Mouse (Mus musculus): Measurements from ENCODE around the gene Hykk. TPM values are rescaled to one million over a fixed set of nuclear protein-coding genes. Genes with fewer than 3 reads are reported as not detected.

Gene Hykk
- under 1 TPM; 0.64 to 0.86 TPM for total RNA-seq (2021)
- long read RNA-seq, experiment 1 = 0 reads
- long read RNA-seq, experiment 2 = 0 reads

DNA sequence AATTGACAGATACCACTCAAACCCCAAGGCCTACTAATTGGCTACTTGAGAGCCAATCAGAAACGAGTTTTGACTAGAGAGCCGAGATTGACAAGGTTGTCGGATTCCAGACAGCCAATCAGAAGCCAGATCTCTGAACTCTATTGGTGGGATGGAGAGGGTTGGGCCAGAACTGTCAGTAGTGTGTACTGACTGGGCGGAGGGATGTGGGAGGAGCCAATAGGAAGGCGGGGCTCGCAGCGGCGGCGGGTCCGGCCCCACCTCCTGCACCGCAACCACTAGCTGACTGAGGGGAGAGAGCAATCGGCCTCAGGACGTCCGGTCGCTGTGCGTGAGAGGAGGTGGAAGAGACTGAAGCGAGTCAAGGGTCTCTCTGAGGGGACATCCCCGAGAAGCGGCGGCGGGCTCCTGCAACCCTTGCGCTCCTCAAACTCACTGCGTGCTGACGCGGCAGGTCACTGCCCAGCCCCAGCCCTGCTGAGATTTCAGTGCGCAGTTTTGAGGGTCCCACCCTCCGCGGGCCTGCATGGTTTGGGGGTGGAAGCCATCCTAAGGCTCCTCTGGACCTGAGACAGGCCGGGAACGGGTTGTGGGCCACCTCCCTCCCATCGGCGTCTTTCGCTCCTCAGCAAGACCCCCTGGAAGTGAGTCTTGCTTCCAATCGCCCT is at the start of gene Hykk:
TSS of gene Hykk (plus strand) at position 274 of the 668 bp plus-strand sequence.
- peak; percentile 93 for DNase-seq
- Histone ChIP-seq H3K4me3 (peak within 1 kb of the TSS; percentile 89), H3K27ac (peak within 1 kb of the TSS; percentile 81)
- intact Hi-C loops (cut with DNase I) = loop anchor here (2.0 kb wide), 1 partner anchor 34 kb away; the partner anchor contains the start of genes AY074887 and Psma4
- TF ChIP-seq CTCF (IDR thresholded peaks at IDR 0.05) = no peak

GRCm38 (mm10) chr9:54878759-54879158 is 38.3 kb upstream of the Hykk start:
- TF ChIP-seq CTCF (IDR thresholded peaks at IDR 0.05) = no peak
- no peak for DNase-seq
- Histone ChIP-seq H3K4me3 (no peak overlapping the region), H3K27ac (no peak overlapping the region)
- intact Hi-C loops (cut with DNase I) = no loop called here

DNA sequence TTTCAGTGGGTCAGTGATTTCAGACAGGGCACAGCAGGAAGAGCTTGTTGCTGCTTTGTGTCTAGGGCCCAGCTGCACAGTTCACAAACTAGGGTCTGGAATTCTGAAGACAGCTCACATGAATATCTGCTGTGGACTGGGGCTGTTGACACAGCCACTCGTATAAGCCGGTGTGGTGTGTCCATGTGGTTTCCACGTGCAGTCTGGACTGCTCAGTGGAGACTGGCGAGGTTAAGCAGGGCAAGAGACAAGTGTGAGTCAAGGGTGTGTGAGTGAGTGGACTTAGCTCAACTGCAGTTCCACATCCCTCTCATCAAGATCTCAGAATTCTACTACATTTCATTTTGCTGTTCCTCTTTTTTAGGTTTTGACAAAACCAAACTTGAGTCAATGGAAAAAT is 25.0 kb upstream of the Hykk start:
- no peak overlapping the region for H3K4me3 ChIP-seq
- H3K27ac ChIP-seq = no peak overlapping the region
- TF ChIP-seq CTCF (IDR thresholded peaks at IDR 0.05) = no peak
- no peak for DNase-seq
- intact Hi-C loops (cut with DNase I) = loop anchor here (10.0 kb wide), 1 partner anchor 167 kb away; no protein-coding TSS in a partner anchor

DNA sequence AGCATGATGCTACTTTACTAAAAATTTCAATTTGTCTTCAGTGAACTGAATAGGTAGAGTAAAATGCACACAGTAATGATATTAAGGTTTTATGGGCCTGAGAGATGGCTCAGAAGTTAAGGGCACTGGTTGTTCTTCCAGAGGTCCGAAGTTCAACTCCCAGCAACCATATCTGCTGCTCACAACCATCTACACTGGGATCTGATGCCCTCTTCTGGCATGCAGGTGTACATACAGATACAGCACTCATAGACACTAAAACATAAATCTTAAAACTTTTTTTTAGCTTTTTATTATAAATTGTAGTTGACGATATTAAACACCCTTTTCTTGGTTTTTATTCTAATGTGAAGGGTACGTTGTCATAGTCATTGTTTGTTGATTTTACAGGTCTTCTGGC is 20.0 kb upstream of the Hykk start:
- TF ChIP-seq CTCF (IDR thresholded peaks at IDR 0.05) = peak; percentile 42; the same call in 1 of the 2 replicates
- Histone ChIP-seq H3K4me3 (no peak overlapping the region), H3K27ac (no peak overlapping the region)
- DNase-seq = no peak
- intact Hi-C loops (cut with DNase I) = loop anchor here (10.0 kb wide), 1 partner anchor 172 kb away; no protein-coding TSS in a partner anchor

DNA sequence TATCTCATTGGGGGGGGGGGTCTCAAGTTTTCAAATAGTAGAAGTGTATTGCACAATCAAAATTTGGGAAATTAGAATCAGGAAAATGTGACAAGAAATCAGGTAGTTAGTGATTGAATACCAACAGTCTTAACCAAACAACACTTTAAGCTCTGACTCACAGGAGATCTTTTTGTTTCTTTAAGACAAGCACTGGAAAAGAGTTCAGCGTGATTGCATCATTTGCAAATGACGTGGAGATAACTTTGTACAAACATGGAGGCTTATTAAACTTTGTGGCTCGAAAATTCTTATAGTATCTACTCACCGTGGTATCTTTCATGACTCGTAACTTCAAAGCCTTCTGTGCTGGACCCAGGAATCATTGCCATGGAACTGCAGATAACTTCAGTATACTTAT is 7.6 kb upstream of the Hykk start:
- Histone ChIP-seq H3K27ac (no peak overlapping the region), H3K4me3 (no peak overlapping the region)
- intact Hi-C loops (cut with DNase I) = no loop called here
- no peak for DNase-seq
- no peak for TF ChIP-seq CTCF (IDR thresholded peaks at IDR 0.05)

- TF ChIP-seq CTCF (IDR thresholded peaks at IDR 0.05) = no peak
- no peak overlapping the region for H3K4me3 ChIP-seq
- intact Hi-C loops (cut with DNase I) = no loop called here
- H3K27ac ChIP-seq = no peak overlapping the region
- DNase-seq = no peak
Observed at GRCm38 (mm10) chr9:54915576-54915975, 1.5 kb upstream of the Hykk start.

DNA sequence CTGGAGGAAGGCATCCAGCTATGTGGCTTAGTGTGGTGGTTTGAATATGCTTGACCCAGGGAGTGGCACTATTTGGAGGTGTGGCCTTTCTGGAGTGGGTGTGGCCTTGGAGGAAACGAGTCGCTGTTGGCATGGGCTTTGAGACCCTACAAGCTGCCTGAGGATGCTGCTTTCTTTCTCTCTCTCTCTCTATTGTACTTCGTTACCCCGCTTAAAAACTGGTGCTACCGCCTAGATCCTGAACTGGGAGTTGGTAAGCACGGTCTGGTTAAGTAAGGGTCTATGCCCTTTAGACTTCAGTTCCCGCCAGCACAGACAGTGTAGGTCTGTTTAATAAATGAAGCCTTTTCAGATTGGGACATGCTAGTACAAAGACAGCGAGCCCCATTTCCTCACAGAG is 682 bp upstream of the Hykk start:
- no peak for TF ChIP-seq CTCF (IDR thresholded peaks at IDR 0.05)
- intact Hi-C loops (cut with DNase I) = loop anchor here (2.0 kb wide), 1 partner anchor 34 kb away; the partner anchor contains the start of genes AY074887 and Psma4
- H3K4me3 ChIP-seq = peak overlapping the region; percentile 89

DNA sequence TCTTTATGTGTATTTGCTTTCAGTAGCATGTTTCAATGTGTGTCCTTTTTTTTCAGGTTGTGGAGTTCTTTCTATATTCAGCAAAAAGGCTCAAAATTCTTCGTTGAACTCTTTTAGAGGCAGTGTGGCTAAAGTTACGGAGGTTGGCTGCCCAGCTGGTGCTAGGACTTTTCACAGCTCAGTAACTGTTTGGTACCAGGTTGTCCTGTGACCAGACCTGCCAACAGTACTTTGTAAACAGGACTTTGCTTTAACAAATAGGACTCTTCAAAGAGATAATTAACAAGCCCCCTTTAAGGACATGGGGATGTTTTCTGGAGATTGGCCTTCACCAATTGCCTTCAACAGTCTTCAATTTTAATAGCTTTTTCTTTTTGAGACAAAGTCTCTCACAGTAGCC is 1.1 kb downstream of the Hykk start:
- H3K27ac ChIP-seq = no peak overlapping the region

More for the DNA sequence above, 682 bp upstream of the Hykk start:
- DNase-seq = no peak
- H3K27ac ChIP-seq = no peak overlapping the region

DNA sequence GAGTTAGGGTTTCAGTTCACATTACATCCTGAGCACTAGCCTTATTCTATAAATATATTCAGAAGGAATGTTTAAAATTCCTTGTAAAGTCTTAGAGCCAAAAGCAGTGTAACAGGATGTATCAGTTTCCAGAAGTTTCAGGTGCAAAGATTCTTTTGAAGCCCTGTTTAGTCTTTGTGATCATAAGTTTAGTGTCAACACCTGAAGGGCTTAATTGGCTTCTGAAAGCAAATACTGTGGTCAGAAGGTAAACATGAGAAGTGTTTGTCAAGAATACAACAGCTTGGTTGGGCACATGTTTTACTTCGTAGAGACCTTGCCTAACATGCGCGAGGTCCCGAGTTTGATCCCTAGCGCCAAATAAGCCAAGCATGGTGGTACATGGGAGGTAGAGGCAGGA is 1.7 kb downstream of the Hykk start:
- no peak overlapping the region for H3K4me3 ChIP-seq
- no peak overlapping the region for H3K27ac ChIP-seq
- intact Hi-C loops (cut with DNase I) = no loop called here
- TF ChIP-seq CTCF (IDR thresholded peaks at IDR 0.05) = no peak
- DNase-seq = no peak

More for the DNA sequence above, 1.1 kb downstream of the Hykk start:
- H3K4me3 ChIP-seq = no peak overlapping the region; the same call in 1 of the 2 replicates
- TF ChIP-seq CTCF (IDR thresholded peaks at IDR 0.05) = no peak
- DNase-seq = no peak
- intact Hi-C loops (cut with DNase I) = no loop called here

- no peak for DNase-seq
- TF ChIP-seq CTCF (IDR thresholded peaks at IDR 0.05) = no peak
- intact Hi-C loops (cut with DNase I) = no loop called here
Observed at GRCm38 (mm10) chr9:54919946-54920345, 2.9 kb downstream of the Hykk start.

GRCm38 (mm10) chr9:54930741-54931140 is 13.7 kb downstream of the Hykk start:
- intact Hi-C loops (cut with DNase I) = no loop called here
- Histone ChIP-seq H3K27ac (no peak overlapping the region), H3K4me3 (no peak overlapping the region)
- no peak for TF ChIP-seq CTCF (IDR thresholded peaks at IDR 0.05)
- DNase-seq = no peak

More at GRCm38 (mm10) chr9:54919946-54920345, 2.9 kb downstream of the Hykk start:
- Histone ChIP-seq H3K4me3 (no peak overlapping the region), H3K27ac (no peak overlapping the region)

GRCm38 (mm10) chr9:54931765-54932164 is 14.7 kb downstream of the Hykk start:
- Histone ChIP-seq H3K4me3 (no peak overlapping the region), H3K27ac (no peak overlapping the region)
- no peak for DNase-seq
- intact Hi-C loops (cut with DNase I) = no loop called here
- TF ChIP-seq CTCF (IDR thresholded peaks at IDR 0.05) = peak; percentile 21; the same call in 1 of the 2 replicates

DNA sequence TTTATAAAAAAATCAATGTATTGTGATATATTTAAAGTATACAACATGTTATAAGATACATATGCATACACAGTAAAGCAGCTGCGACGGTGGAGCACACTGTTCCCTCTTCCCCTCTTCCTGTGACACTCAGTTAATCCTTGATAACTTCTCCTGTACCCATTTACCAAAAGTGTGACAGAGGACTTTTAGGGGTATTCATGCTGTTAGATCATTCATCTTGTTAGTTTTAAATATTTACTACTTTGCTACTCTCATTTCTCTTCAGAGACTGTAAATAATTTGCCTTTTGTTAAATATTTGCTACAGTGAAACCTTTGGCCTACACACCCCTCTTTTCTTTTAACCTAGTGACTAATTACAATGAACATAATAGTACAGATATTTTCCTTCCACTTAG is 15.3 kb downstream of the Hykk start:
- Histone ChIP-seq H3K4me3 (no peak overlapping the region), H3K27ac (no peak overlapping the region)
- intact Hi-C loops (cut with DNase I) = no loop called here
- no peak for TF ChIP-seq CTCF (IDR thresholded peaks at IDR 0.05)
- no peak for DNase-seq

GRCm38 (mm10) chr9:54942071-54942470 is 25.0 kb downstream of the Hykk start:
- no peak for DNase-seq
- intact Hi-C loops (cut with DNase I) = no loop called here
- Histone ChIP-seq H3K4me3 (no peak overlapping the region), H3K27ac (no peak overlapping the region)
- no peak for TF ChIP-seq CTCF (IDR thresholded peaks at IDR 0.05)

Measured in gastrocnemius, adult 2 months (tissue).